Mouse (Mus musculus) MEL (cell line): Measurements from ENCODE around the gene Tmem176b.
A peak's percentile ranks its signal among the peaks of the same experiment; 100 is the strongest.

ENCODE experiments used
- CTCF ChIP-seq, 3 experiments: IDR thresholded peaks in 2 of 3; conservative IDR thresholded peaks in 1 of 3; 2 replicates each; pipeline ENCODE4 v1.5.1; 2011 to 2012; ENCODE audit warnings: low read length in 3 of 3, low read depth in 2 of 3, mild to moderate bottlenecking in 2 of 3, improper control_type of control experiment in 1 of 3, inconsistent platforms in 1 of 3, mixed read lengths in 1 of 3, moderate library complexity in 1 of 3; ENCODE audit not compliant: control insufficient read depth in 1 of 3, insufficient read depth in 1 of 3, poor library complexity in 1 of 3, severe bottlenecking in 1 of 3
- GATA1 ChIP-seq: IDR thresholded peaks from 2 replicates; pipeline ENCODE4 v1.6.1; 2011; ENCODE audit warnings: low read depth, low read length, improper control_type of control experiment
- MAFK ChIP-seq: IDR thresholded peaks from 2 replicates; pipeline ENCODE4 v1.6.1; 2011; ENCODE audit warnings: low read depth, mild to moderate bottlenecking, low read length, improper control_type of control experiment, borderline replicate concordance
- MAX ChIP-seq: IDR thresholded peaks from 2 replicates; pipeline ENCODE4 v1.6.1; 2011; ENCODE audit warnings: low read length, improper control_type of control experiment
- POLR2A ChIP-seq, 2 experiments: IDR thresholded peaks; 2 replicates each; pipeline ENCODE4 v1.6.1; 2011 to 2012; ENCODE audit warnings: low read length in 2 of 2, mild to moderate bottlenecking in 2 of 2, control low read depth in 1 of 2, improper control_type of control experiment in 1 of 2, low read depth in 1 of 2, moderate library complexity in 1 of 2; ENCODE audit not compliant: control insufficient read depth in 1 of 2, insufficient read depth in 1 of 2, poor library complexity in 1 of 2
- POLR2AphosphoS5 ChIP-seq: IDR thresholded peaks from 2 replicates; pipeline ENCODE4 v1.6.1; 2012; ENCODE audit warnings: low read depth, borderline replicate concordance, mild to moderate bottlenecking, inconsistent platforms, low read length, moderate library complexity, mixed read lengths
- TBP ChIP-seq: IDR thresholded peaks from 2 replicates; pipeline ENCODE4 v1.8.0; 2011; ENCODE audit warnings: low read depth, low read length, improper control_type of control experiment
- TCF12 ChIP-seq: IDR thresholded peaks from 2 replicates; pipeline ENCODE4 v1.6.1; 2014; ENCODE audit warnings: low read depth, mild to moderate bottlenecking, inconsistent platforms, low read length, improper control_type of control experiment, moderate library complexity
- ZC3H11A ChIP-seq: IDR thresholded peaks from 2 replicates; pipeline ENCODE4 v1.6.1; 2012; ENCODE audit warnings: low read depth, mild to moderate bottlenecking, inconsistent platforms, low read length, improper control_type of control experiment

DNA sequence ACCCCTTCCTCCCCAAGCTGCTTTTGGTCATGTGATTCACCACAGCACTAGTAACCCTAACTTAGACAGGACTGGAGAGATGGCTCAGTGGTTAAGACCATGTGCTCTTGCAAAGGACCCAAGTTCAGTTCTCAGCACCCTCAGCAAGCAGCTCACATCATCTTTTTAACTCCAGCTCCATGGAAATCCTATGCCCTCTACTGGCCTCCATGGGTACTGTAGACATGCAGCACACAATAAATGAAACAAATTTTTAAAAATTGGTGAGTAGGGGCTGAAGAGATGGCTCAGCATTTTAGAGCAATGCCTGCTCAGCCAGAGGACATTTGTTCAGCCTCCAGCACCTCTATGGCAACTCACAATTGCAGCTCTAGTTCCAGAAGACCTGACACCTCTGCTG, 26.3 kb downstream of the Tmem176b start:
- TF ChIP-seq POLR2A (IDR thresholded peaks at IDR 0.05; ENCODE audit: control insufficient read depth in 1 of 2, insufficient read depth in 1 of 2, low read depth in 1 of 2, low read length in 2 of 2, poor library complexity in 1 of 2), result no peak
- no peak for TF ChIP-seq TBP
- TF ChIP-seq MAFK, result no peak
- peak in 2 of 3 experiments; percentile 37 to 44; a peak in 4 of 6 replicates for TF ChIP-seq CTCF (IDR thresholded peaks at IDR 0.05 in 2 of 3, conservative IDR thresholded peaks at IDR 0.05 in 1 of 3; ENCODE audit: control insufficient read depth in 1 of 3, insufficient read depth in 1 of 3, low read depth in 2 of 3, low read length in 3 of 3, poor library complexity in 1 of 3, severe bottlenecking in 1 of 3)
- TF ChIP-seq GATA1, result no peak
- no peak for TF ChIP-seq MAX
- no peak for TF ChIP-seq POLR2AphosphoS5
- TF ChIP-seq TCF12, result no peak
- TF ChIP-seq ZC3H11A, result no peak; the same call in 1 of the 2 replicates
